Mouse (Mus musculus) kidney, embryonic 16.5 days (tissue): ENCODE measurements around the gene Tut1. TPM values are rescaled to one million over a fixed set of nuclear protein-coding genes. Genes with fewer than 3 reads are reported as not detected.
A peak's percentile ranks its signal among the peaks of the same experiment; 100 is the strongest.

ENCODE experiments used
- ATAC-seq: fragments of 200-750 bp; cut with Nextera tagmentation; 2 replicates; pipeline ENCODE4 v1.8.0; 2017; ENCODE audit warnings: moderate TSS enrichment; ENCODE audit not compliant: low FRiP score, low TSS enrichment
- H3K27ac ChIP-seq: fragments of 300-500 bp; sonication (generic); 2 replicates; pipeline ENCODE4 v1.5.1; 2014; ENCODE audit warnings: low read length
- H3K27me3 ChIP-seq: fragments of 300-500 bp; sonication (generic); 2 replicates; pipeline ENCODE4 v1.6.1; 2014; ENCODE audit warnings: low read length, control low read depth, mixed read lengths; ENCODE audit not compliant: insufficient read depth
- H3K36me3 ChIP-seq: fragments of 300-500 bp; sonication (generic); 2 replicates; pipeline ENCODE4 v1.6.1; 2014; ENCODE audit warnings: low read length, control low read depth, mixed read lengths; ENCODE audit not compliant: insufficient read depth
- H3K4me1 ChIP-seq: fragments of 300-500 bp; sonication (generic); 2 replicates; pipeline ENCODE4 v1.6.1; 2014; ENCODE audit warnings: low read length, control low read depth, mixed read lengths; ENCODE audit not compliant: insufficient read depth
- H3K4me2 ChIP-seq: fragments of 300-500 bp; sonication (generic); replicated peaks from 2 replicates; pipeline ENCODE4 v1.6.1; 2014; ENCODE audit warnings: low read depth, low read length
- H3K4me3 ChIP-seq: fragments of 300-500 bp; sonication (generic); 2 replicates; pipeline ENCODE4 v1.5.1; 2014; ENCODE audit warnings: mild to moderate bottlenecking, low read length
- H3K9ac ChIP-seq: fragments of 300-500 bp; sonication (generic); replicated peaks from 2 replicates; pipeline ENCODE4 v1.6.1; 2014; ENCODE audit warnings: low read length
- H3K9me3 ChIP-seq: fragments of 300-500 bp; sonication (generic); 2 replicates; pipeline ENCODE4 v1.6.1; 2016; ENCODE audit warnings: low read length, control low read depth
- WGBS: fragments of 180-500 bp; shearing (Covaris S2); extraction: QIAGEN DNeasy Blood & Tissue Kit; methylation state at CpG from one replicate; pipeline ENCODE4 v1.1.7; 2014; 5-methylcytosine and 5-hydroxymethylcytosine counted together
- polyA plus RNA-seq: library from polyadenylated mRNA; unstranded; fragments of >200 nt; fragmentation: Nextera tagmentation; extraction: Ambion mirVana; gene quantifications from 2 replicates; pipeline ENCODE4 v1.2.1, GENCODE M21; 2015

Tut1 gene
- polyA plus RNA-seq: 36.0 and 38.3 TPM in 2 replicates

- Histone ChIP-seq H3K4me3 (peak within 1 kb of the TSS; percentile 89), H3K4me1 (peaks cover 16% of the 10 kb centered on the region), H3K9ac (peak within 1 kb of the TSS; percentile 84), H3K27ac (peak within 1 kb of the TSS; percentile 66), H3K27me3 (no peaks in the 10 kb centered on the region), H3K9me3 (no peaks in the 10 kb centered on the region), H3K4me2 (peak within 1 kb of the TSS; percentile 69), H3K36me3 (peaks cover 47% of the 10 kb centered on the region)
- WGBS: 4% methylated on average over 46 of the region's 46 CpGs
- peak; percentile 94 for ATAC-seq
Measured at GRCm38 (mm10) chr19:8953135-8954039, at the start of gene Tut1. Gene Tut1 (plus strand): TSS chr19:8953847.

- Histone ChIP-seq H3K9ac (no peak overlapping the region), H3K36me3 (peaks cover 91% of the 10 kb centered on the region), H3K27ac (no peak overlapping the region), H3K27me3 (no peaks in the 10 kb centered on the region), H3K4me1 (no peaks in the 10 kb centered on the region), H3K4me3 (no peak overlapping the region), H3K4me2 (no peak overlapping the region), H3K9me3 (no peaks in the 10 kb centered on the region)
- ATAC-seq: no peak
- 88% methylated on average over 6 of the region's 6 CpGs for WGBS
Measured at GRCm38 (mm10) chr19:8908531-8908930, 45.1 kb upstream of the Tut1 start.

- H3K27ac ChIP-seq: no peak overlapping the region
- H3K4me3 ChIP-seq: no peak overlapping the region
- H3K4me1 ChIP-seq: no peaks in the 10 kb centered on the region
- H3K4me2 ChIP-seq: no peak overlapping the region
- 80% methylated on average over 5 of the region's 5 CpGs for WGBS
- no peak overlapping the region for H3K9ac ChIP-seq
- no peak for ATAC-seq
- H3K9me3 ChIP-seq: no peaks in the 10 kb centered on the region
- H3K36me3 ChIP-seq: peaks cover 100% of the 10 kb centered on the region
- no peaks in the 10 kb centered on the region for H3K27me3 ChIP-seq
Measured at GRCm38 (mm10) chr19:8911810-8912209, 41.8 kb upstream of the Tut1 start.

- no peak overlapping the region for H3K4me3 ChIP-seq
- ATAC-seq: no peak
- no peak overlapping the region for H3K27ac ChIP-seq
- no peak overlapping the region for H3K4me2 ChIP-seq
- 94% methylated on average over 3 of the region's 3 CpGs for WGBS
- no peaks in the 10 kb centered on the region for H3K4me1 ChIP-seq
- no peaks in the 10 kb centered on the region for H3K27me3 ChIP-seq
- no peak overlapping the region for H3K9ac ChIP-seq
- H3K36me3 ChIP-seq: peaks cover 79% of the 10 kb centered on the region
- no peaks in the 10 kb centered on the region for H3K9me3 ChIP-seq
Measured at GRCm38 (mm10) chr19:8914212-8914611, 39.4 kb upstream of the Tut1 start.

GRCm38 (mm10) chr19:8919000-8919399, 34.6 kb upstream of the Tut1 start:
- 94% methylated on average over 3 of the region's 3 CpGs for WGBS
- Histone ChIP-seq H3K9me3 (no peaks in the 10 kb centered on the region), H3K9ac (no peak overlapping the region), H3K27me3 (no peaks in the 10 kb centered on the region), H3K27ac (no peak overlapping the region), H3K36me3 (peaks cover 35% of the 10 kb centered on the region), H3K4me3 (no peak overlapping the region), H3K4me2 (no peak overlapping the region), H3K4me1 (peaks cover 16% of the 10 kb centered on the region)
- no peak for ATAC-seq

- Histone ChIP-seq H3K27me3 (no peaks in the 10 kb centered on the region), H3K9ac (peak overlapping the region; percentile 87; the same call in 1 of the 2 replicates), H3K4me2 (peak overlapping the region; percentile 56), H3K4me1 (peaks cover 16% of the 10 kb centered on the region), H3K9me3 (no peaks in the 10 kb centered on the region), H3K36me3 (peaks cover 28% of the 10 kb centered on the region), H3K27ac (peak overlapping the region; percentile 96), H3K4me3 (peak overlapping the region; percentile 81)
- 55% methylated on average over 6 of the region's 6 CpGs for WGBS
- ATAC-seq: no peak
Measured at GRCm38 (mm10) chr19:8919684-8920072, 34.0 kb upstream of the Tut1 start.

- Histone ChIP-seq H3K4me3 (peak within 1 kb of the TSS; percentile 81), H3K27ac (peak within 1 kb of the TSS; percentile 96), H3K4me2 (peak within 1 kb of the TSS; percentile 56), H3K4me1 (peaks cover 16% of the 10 kb centered on the region), H3K9me3 (no peaks in the 10 kb centered on the region), H3K9ac (peak within 1 kb of the TSS; percentile 87), H3K36me3 (peaks cover 25% of the 10 kb centered on the region), H3K27me3 (no peaks in the 10 kb centered on the region)
- 2% methylated on average over 50 of the region's 50 CpGs for WGBS
- ATAC-seq: peak; percentile 99
Measured at GRCm38 (mm10) chr19:8920073-8920736, 33.4 kb upstream of the Tut1 start, which contains the start of gene B3gat3. Gene B3gat3 (plus strand): TSS chr19:8920374.

GRCm38 (mm10) chr19:8920836-8921291, 32.8 kb upstream of the Tut1 start:
- H3K9me3 ChIP-seq: no peaks in the 10 kb centered on the region
- ATAC-seq: peak; percentile 25; the same call in 1 of the 2 replicates

GRCm38 (mm10) chr19:8921741-8922140, 31.9 kb upstream of the Tut1 start:
- no peak overlapping the region for H3K27ac ChIP-seq
- no peaks in the 10 kb centered on the region for H3K9me3 ChIP-seq
- 80% methylated on average over 9 of the region's 9 CpGs for WGBS
- peaks cover 21% of the 10 kb centered on the region; the same call in 1 of the 2 replicates for H3K36me3 ChIP-seq
- no peak overlapping the region for H3K4me3 ChIP-seq
- H3K27me3 ChIP-seq: no peaks in the 10 kb centered on the region
- no peak for ATAC-seq
- H3K9ac ChIP-seq: peak overlapping the region; percentile 13; the same call in 1 of the 2 replicates
- peaks cover 16% of the 10 kb centered on the region for H3K4me1 ChIP-seq
- H3K4me2 ChIP-seq: peak overlapping the region; percentile 56; the same call in 1 of the 2 replicates

More at GRCm38 (mm10) chr19:8920836-8921291, 32.8 kb upstream of the Tut1 start:
- Histone ChIP-seq H3K4me1 (peaks cover 16% of the 10 kb centered on the region), H3K4me2 (peak overlapping the region; percentile 56), H3K27ac (peak overlapping the region; percentile 96), H3K9ac (peak overlapping the region; percentile 87), H3K4me3 (peak overlapping the region; percentile 81), H3K36me3 (peaks cover 25% of the 10 kb centered on the region), H3K27me3 (no peaks in the 10 kb centered on the region)
- WGBS: 1% methylated on average over 6 of the region's 6 CpGs
